Mouse (Mus musculus) small intestine, adult 2 months (tissue): ENCODE measurements around the gene Fdx1l.

Experiments
- CTCF ChIP-seq: fragments of 200-500 bp; IDR thresholded peaks from 2 replicates; pipeline ENCODE4 v1.5.1; 2012; ENCODE audit warnings: low read depth, mild to moderate bottlenecking, control low read depth, inconsistent platforms, low read length, moderate library complexity, mixed read lengths; ENCODE audit not compliant: insufficient replicate concordance, insufficient read length; ENCODE audit errors: extremely low read depth
- POLR2A ChIP-seq: fragments of 200-500 bp; IDR thresholded peaks from 2 replicates; pipeline ENCODE4 v1.6.1; 2012; ENCODE audit warnings: low read depth, mild to moderate bottlenecking, control low read depth, inconsistent platforms, low read length, moderate library complexity

GRCm38 (mm10) chr9:21090972-21091706 is 17.7 kb upstream of the Fdx1l start:
- no peak for TF ChIP-seq POLR2A
- no peak for TF ChIP-seq CTCF
